Mouse (Mus musculus): ENCODE measurements around the gene Slc9a6.

Slc9a6 gene

GRCm38 (mm10) chrX:56665226-56665973 is 55.8 kb downstream of the Slc9a6 start:
- in situ Hi-C loops (cut with MboI, MseI) = no loop called here

GRCm38 (mm10) chrX:56667296-56667695 is 57.7 kb downstream of the Slc9a6 start:
- in situ Hi-C loops (cut with MboI, MseI) = no loop called here

- in situ Hi-C loops (cut with MboI, MseI) = no loop called here
Measured at GRCm38 (mm10) chrX:56668051-56668450, 58.5 kb downstream of the Slc9a6 start.

- in situ Hi-C loops (cut with MboI, MseI) = no loop called here
Measured at GRCm38 (mm10) chrX:56668501-56668900, 58.9 kb downstream of the Slc9a6 start.

GRCm38 (mm10) chrX:56675556-56675955 is 66.0 kb downstream of the Slc9a6 start:
- in situ Hi-C loops (cut with MboI, MseI) = no loop called here

GRCm38 (mm10) chrX:56677736-56678135 is 68.2 kb downstream of the Slc9a6 start:
- in situ Hi-C loops (cut with MboI, MseI) = no loop called here

GRCm38 (mm10) chrX:56679066-56679465 is 69.5 kb downstream of the Slc9a6 start:
- in situ Hi-C loops (cut with MboI, MseI) = no loop called here

GRCm38 (mm10) chrX:56682156-56682720 is 72.7 kb downstream of the Slc9a6 start:
- in situ Hi-C loops (cut with MboI, MseI) = no loop called here

GRCm38 (mm10) chrX:56683521-56683920 is 74.0 kb downstream of the Slc9a6 start:
- in situ Hi-C loops (cut with MboI, MseI) = no loop called here

- in situ Hi-C loops (cut with MboI, MseI) = no loop called here
Measured at GRCm38 (mm10) chrX:56692554-56692953, 83.0 kb downstream of the Slc9a6 start.

- in situ Hi-C loops (cut with MboI, MseI) = no loop called here
Measured at GRCm38 (mm10) chrX:56694539-56694938, 85.0 kb downstream of the Slc9a6 start.

- in situ Hi-C loops (cut with MboI, MseI) = no loop called here
Measured at GRCm38 (mm10) chrX:56697199-56697780, 87.7 kb downstream of the Slc9a6 start.

- in situ Hi-C loops (cut with MboI, MseI) = no loop called here
Measured at GRCm38 (mm10) chrX:56697886-56698285, 88.3 kb downstream of the Slc9a6 start.

GRCm38 (mm10) chrX:56701261-56701660 is 91.7 kb downstream of the Slc9a6 start:
- in situ Hi-C loops (cut with MboI, MseI) = no loop called here

- in situ Hi-C loops (cut with MboI, MseI) = no loop called here
Measured at GRCm38 (mm10) chrX:56703965-56704562, 94.5 kb downstream of the Slc9a6 start.

- in situ Hi-C loops (cut with MboI, MseI) = no loop called here
Measured at GRCm38 (mm10) chrX:56708592-56709370, 99.2 kb downstream of the Slc9a6 start.

- in situ Hi-C loops (cut with MboI, MseI) = no loop called here
Measured at GRCm38 (mm10) chrX:56710522-56710921, 101.0 kb downstream of the Slc9a6 start.

- in situ Hi-C loops (cut with MboI, MseI) = no loop called here
Measured at GRCm38 (mm10) chrX:56712666-56713065, 103.1 kb downstream of the Slc9a6 start.
